Mouse (Mus musculus) ES-Bruce4 (cell line): ENCODE results near the gene Ttll10. TPM values are rescaled to one million over a fixed set of nuclear protein-coding genes. Genes with fewer than 3 reads are reported as not detected.

ENCODE experiments used
- H3K27ac ChIP-seq: 2 replicates; pipeline ENCODE4 v1.5.1; 2012; ENCODE audit warnings: low read length, inconsistent platforms; ENCODE audit not compliant: insufficient read depth
- H3K27me3 ChIP-seq: 2 replicates; pipeline ENCODE4 v1.6.1; 2012; ENCODE audit warnings: mild to moderate bottlenecking, low read length, inconsistent platforms; ENCODE audit not compliant: control insufficient read depth, poor library complexity, insufficient read depth, severe bottlenecking
- H3K36me3 ChIP-seq: 2 replicates; pipeline ENCODE4 v1.6.1; 2012; ENCODE audit warnings: inconsistent platforms, mild to moderate bottlenecking, low read length, moderate library complexity; ENCODE audit not compliant: control insufficient read depth, poor library complexity, insufficient read depth, severe bottlenecking
- H3K4me1 ChIP-seq: one replicate; pipeline ENCODE4 v1.8.1; 2011; ENCODE audit warnings: low read length; ENCODE audit not compliant: control insufficient read depth, insufficient read depth
- H3K4me3 ChIP-seq: 2 replicates; pipeline ENCODE4 v1.5.1; 2011; ENCODE audit warnings: low read depth, mild to moderate bottlenecking, low read length
- H3K9ac ChIP-seq: 2 replicates; pipeline ENCODE4 v1.6.1; 2012; ENCODE audit warnings: low read depth, mild to moderate bottlenecking, inconsistent platforms; ENCODE audit not compliant: poor library complexity, severe bottlenecking
- H3K9me3 ChIP-seq: replicated peaks from 2 replicates; pipeline ENCODE4 v1.6.1; 2012; ENCODE audit warnings: mild to moderate bottlenecking, low read length, inconsistent platforms; ENCODE audit not compliant: control insufficient read depth, poor library complexity, insufficient read depth, severe bottlenecking
- CTCF ChIP-seq: IDR thresholded peaks from one replicate; pipeline ENCODE4 v1.8.1; 2011; ENCODE audit warnings: low read depth, low read length
- EP300 ChIP-seq: IDR thresholded peaks from 2 replicates; pipeline ENCODE4 v1.6.1; 2011; ENCODE audit warnings: low read depth, low read length; ENCODE audit not compliant: insufficient read depth
- POLR2A ChIP-seq: IDR thresholded peaks from one replicate; pipeline ENCODE4 v1.8.1; 2011; ENCODE audit warnings: low read length; ENCODE audit not compliant: insufficient read depth
- polyA plus RNA-seq: library from polyadenylated mRNA; stranded (reverse); fragments of >200 nt; gene quantifications from 2 replicates; pipeline ENCODE4 v1.2.4, GENCODE M21; 2011; ENCODE audit warnings: low read depth; ENCODE audit not compliant: missing spikeins, insufficient read depth, insufficient read length

Gene Ttll10
- polyA plus RNA-seq, 1 experiment: 3.3 TPM

- Histone ChIP-seq H3K9ac (no peak overlapping the region), H3K9me3 (no peaks in the 10 kb centered on the region), H3K36me3 (no peaks in the 10 kb centered on the region), H3K4me3 (no peak overlapping the region), H3K27me3 (no peaks in the 10 kb centered on the region), H3K27ac (no peak overlapping the region), H3K4me1 (no peaks in the 10 kb centered on the region)
- TF ChIP-seq POLR2A (no peak), CTCF (no peak), EP300 (no peak)
Observed at GRCm38 (mm10) chr4:156054130-156054529, 5.1 kb downstream of the Ttll10 start.

GRCm38 (mm10) chr4:156053113-156053512, 6.1 kb downstream of the Ttll10 start:
- Histone ChIP-seq H3K4me3 (no peak overlapping the region), H3K36me3 (no peaks in the 10 kb centered on the region), H3K27me3 (no peaks in the 10 kb centered on the region), H3K9ac (no peak overlapping the region), H3K4me1 (no peaks in the 10 kb centered on the region), H3K9me3 (no peaks in the 10 kb centered on the region), H3K27ac (no peak overlapping the region)
- TF ChIP-seq POLR2A (no peak), EP300 (no peak), CTCF (no peak)

GRCm38 (mm10) chr4:156050391-156050980, 8.7 kb downstream of the Ttll10 start:
- Histone ChIP-seq H3K27me3 (no peaks in the 10 kb centered on the region), H3K9ac (no peak overlapping the region), H3K4me3 (no peak overlapping the region), H3K27ac (no peak overlapping the region), H3K4me1 (no peaks in the 10 kb centered on the region), H3K9me3 (no peaks in the 10 kb centered on the region), H3K36me3 (no peaks in the 10 kb centered on the region)
- TF ChIP-seq CTCF (no peak), EP300 (no peak), POLR2A (no peak)

- H3K4me1 ChIP-seq: no peaks in the 10 kb centered on the region
- no peak overlapping the region for H3K9ac ChIP-seq
- no peaks in the 10 kb centered on the region for H3K27me3 ChIP-seq
- no peak overlapping the region for H3K27ac ChIP-seq
- no peak overlapping the region for H3K4me3 ChIP-seq
- H3K9me3 ChIP-seq: no peaks in the 10 kb centered on the region
- H3K36me3 ChIP-seq: no peaks in the 10 kb centered on the region
- TF ChIP-seq EP300 (no peak), CTCF (no peak), POLR2A (no peak)
Observed at GRCm38 (mm10) chr4:156049779-156050178, 9.4 kb downstream of the Ttll10 start.

- Histone ChIP-seq H3K9me3 (no peaks in the 10 kb centered on the region), H3K27me3 (no peaks in the 10 kb centered on the region), H3K36me3 (no peaks in the 10 kb centered on the region), H3K4me3 (no peak overlapping the region), H3K27ac (no peak overlapping the region), H3K9ac (no peak overlapping the region), H3K4me1 (no peaks in the 10 kb centered on the region)
- TF ChIP-seq POLR2A (no peak), CTCF (no peak), EP300 (no peak)
Observed at GRCm38 (mm10) chr4:156044754-156045153, 14.5 kb downstream of the Ttll10 start.

GRCm38 (mm10) chr4:156034901-156035300, 24.3 kb downstream of the Ttll10 start:
- H3K9ac ChIP-seq: peak overlapping the region; percentile 41

More at GRCm38 (mm10) chr4:156034901-156035300, 24.3 kb downstream of the Ttll10 start:
- no peak for TF ChIP-seq EP300
- no peaks in the 10 kb centered on the region for H3K27me3 ChIP-seq
- peak overlapping the region; percentile 45 for H3K4me3 ChIP-seq
- no peaks in the 10 kb centered on the region for H3K4me1 ChIP-seq
- no peaks in the 10 kb centered on the region for H3K36me3 ChIP-seq
- no peak overlapping the region for H3K27ac ChIP-seq
- no peaks in the 10 kb centered on the region for H3K9me3 ChIP-seq
